Mouse (Mus musculus) activated CD4-positive, CD25-positive, alpha-beta regulatory T cell, adult 4 months (primary cell): ENCODE measurements around the gene Egln1. TPM values are rescaled to one million over a fixed set of nuclear protein-coding genes. Genes with fewer than 3 reads are reported as not detected.

Source experiments
- polyA plus RNA-seq, 2 experiments: library from polyadenylated mRNA; unstranded; fragments of 100-300 nt; shearing (Covaris generic); gene quantifications; one replicate each; pipeline ENCODE4 v1.2.1; 2017

The Egln1 gene
- polyA plus RNA-seq, 2 experiments from 2014 or later = 9.3 to 12.4 TPM

Other genes with a start within 250 kb of the Egln1 start
- 10 to 100 TPM; 31.1 to 42.0 TPM for gene Ttc13, start 227.3 kb downstream of the Egln1 start, polyA plus RNA-seq
- 10 to 100 TPM; 19.8 to 21.9 TPM for gene Arv1, start 227.2 kb downstream of the Egln1 start, polyA plus RNA-seq
- gene Fam89a, start 197.5 kb downstream of the Egln1 start, polyA plus RNA-seq = 1 to 10 TPM in 1 of 2 experiments, under 1 TPM in 1; 0.50 to 1.1 TPM
- not detected for gene Trim67, start 156.2 kb downstream of the Egln1 start, polyA plus RNA-seq
- gene Gnpat, start 86.3 kb downstream of the Egln1 start, polyA plus RNA-seq = 10 to 100 TPM; 36.5 TPM
- gene 2810004N23Rik, start 86.2 kb downstream of the Egln1 start, polyA plus RNA-seq = 10 to 100 TPM; 28.2 to 28.7 TPM
- 1 to 10 TPM; 5.3 to 8.3 TPM for gene Exoc8, start 51.6 kb downstream of the Egln1 start, polyA plus RNA-seq
- 1 to 10 TPM; 6.6 to 8.4 TPM for gene Sprtn, start 51.4 kb downstream of the Egln1 start, polyA plus RNA-seq
- 10 to 100 TPM; 67.9 to 73.2 TPM for gene Tsnax, start 63.7 kb upstream of the Egln1 start, polyA plus RNA-seq
- under 1 TPM; 0.37 to 0.56 TPM for gene Disc1, start 104.9 kb upstream of the Egln1 start, polyA plus RNA-seq